Mouse (Mus musculus): ENCODE results near the gene Kdm4b. TPM values are rescaled to one million over a fixed set of nuclear protein-coding genes. Genes with fewer than 3 reads are reported as not detected.

Kdm4b gene
- polyA plus RNA-seq, 1 experiment from 2014 or later = 63.4 TPM

- Histone ChIP-seq H3K9me3 (no peaks in the 10 kb centered on the region), H3K27me3 (no peaks in the 10 kb centered on the region), H3K4me1 (peaks cover 32% of the 10 kb centered on the region), H3K4me2 (no peak overlapping the region), H3K36me3 (replicated peaks) (peaks cover 50% of the 10 kb centered on the region), H3K27ac (peak overlapping the region; percentile 54), H3K4me3 (replicated peaks) (no peak overlapping the region), H3K9ac (no peak overlapping the region)
- 84% methylated on average over 14 of the region's 14 CpGs for WGBS
- no peak for ATAC-seq (ENCODE audit: low FRiP score)
These were observed 80.3 kb downstream of the Kdm4b start for GRCm38 (mm10) chr17:56405856-56406840.

- 0 out of 2 replicates have a peak, but pooled peaks have one; percentile 4 for ATAC-seq (ENCODE audit: low FRiP score)
- H3K27me3 ChIP-seq = no peaks in the 10 kb centered on the region
- peak overlapping the region; percentile 54 for H3K27ac ChIP-seq
- H3K4me3 ChIP-seq (replicated peaks) = no peak overlapping the region
- no peak overlapping the region for H3K4me2 ChIP-seq
- H3K4me1 ChIP-seq = peaks cover 32% of the 10 kb centered on the region
- 60% methylated on average over 4 of the region's 4 CpGs for whole genome bisulfite sequencing
- peaks cover 50% of the 10 kb centered on the region for H3K36me3 ChIP-seq (replicated peaks)
- H3K9ac ChIP-seq = no peak overlapping the region
- H3K9me3 ChIP-seq = no peaks in the 10 kb centered on the region
These were observed 81.0 kb downstream of the Kdm4b start for GRCm38 (mm10) chr17:56406878-56407277.

- no peak overlapping the region for H3K9ac ChIP-seq
- H3K4me1 ChIP-seq = peaks cover 32% of the 10 kb centered on the region
- H3K27me3 ChIP-seq = no peaks in the 10 kb centered on the region
- H3K27ac ChIP-seq = peak overlapping the region; percentile 54
- no peak overlapping the region for H3K4me3 ChIP-seq (replicated peaks)
- no peak for ATAC-seq (ENCODE audit: low FRiP score)
- 63% methylated on average over 8 of the region's 8 CpGs for WGBS
- H3K36me3 ChIP-seq (replicated peaks) = peaks cover 50% of the 10 kb centered on the region
- no peak overlapping the region for H3K4me2 ChIP-seq
- no peaks in the 10 kb centered on the region for H3K9me3 ChIP-seq
These were observed 81.5 kb downstream of the Kdm4b start for GRCm38 (mm10) chr17:56407379-56407778.

DNA sequence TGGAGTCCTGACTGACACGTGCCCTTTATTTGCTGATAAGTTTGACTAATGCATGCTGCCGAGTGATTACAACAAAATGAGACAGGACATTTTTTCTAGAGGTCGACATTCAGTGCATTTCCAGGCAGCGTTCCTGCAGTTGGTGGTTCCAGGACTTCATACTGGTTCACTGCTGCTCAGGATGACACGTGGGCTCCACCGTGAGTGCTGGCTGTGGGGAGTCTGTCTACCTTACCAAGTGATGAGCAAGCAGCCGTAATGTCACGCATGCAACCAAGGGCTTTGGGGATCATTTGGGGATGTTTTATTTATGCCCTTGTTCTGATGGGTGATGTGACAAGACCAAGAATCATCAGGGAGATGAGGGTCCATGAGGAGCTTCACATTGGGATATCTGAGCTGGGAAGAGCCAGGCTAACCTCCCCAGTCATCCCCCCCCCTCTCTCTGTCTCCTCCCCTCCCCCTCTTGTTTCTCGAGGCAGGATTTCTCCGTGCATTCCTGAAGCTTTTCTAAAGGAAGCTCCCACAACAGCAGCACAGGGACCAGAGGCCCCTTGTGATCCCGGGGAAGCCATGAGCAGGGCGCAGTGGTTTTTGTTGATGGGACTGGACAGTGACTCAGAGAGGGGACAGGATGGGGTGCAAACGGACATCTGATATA lies 83.2 kb downstream of the Kdm4b start:
- H3K4me1 ChIP-seq = peaks cover 32% of the 10 kb centered on the region
- no peaks in the 10 kb centered on the region for H3K9me3 ChIP-seq
- peak overlapping the region; percentile 73 for H3K27ac ChIP-seq
- H3K9ac ChIP-seq = no peak overlapping the region
- no peak overlapping the region for H3K4me2 ChIP-seq
- ATAC-seq (ENCODE audit: low FRiP score) = no peak
- no peaks in the 10 kb centered on the region for H3K27me3 ChIP-seq
- WGBS = 53% methylated on average over 13 of the region's 13 CpGs
- peaks cover 54% of the 10 kb centered on the region for H3K36me3 ChIP-seq (replicated peaks)
- no peak overlapping the region for H3K4me3 ChIP-seq (replicated peaks)

DNA sequence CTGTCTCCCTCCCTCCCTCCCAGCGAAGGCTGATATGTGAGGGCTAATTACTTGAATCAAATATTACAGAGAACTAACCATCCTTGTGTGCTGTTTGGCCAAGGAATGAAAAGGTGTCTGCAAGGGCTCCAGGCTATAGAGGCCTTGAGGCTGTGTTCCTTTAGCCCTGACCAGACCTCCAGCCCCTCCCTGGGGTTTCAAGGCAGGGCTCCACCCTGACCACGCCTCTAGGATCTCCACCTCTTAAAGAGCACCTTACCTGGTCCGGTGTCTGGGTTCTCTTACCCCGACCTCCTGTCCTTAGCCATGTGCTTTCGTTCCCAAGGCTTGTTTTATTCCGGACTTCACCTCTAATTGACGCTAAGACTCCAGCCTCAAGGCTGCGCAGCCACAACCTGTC lies 83.9 kb downstream of the Kdm4b start:
- Histone ChIP-seq H3K4me1 (peaks cover 32% of the 10 kb centered on the region), H3K4me2 (no peak overlapping the region), H3K4me3 (replicated peaks) (no peak overlapping the region), H3K9me3 (no peaks in the 10 kb centered on the region), H3K27ac (peak overlapping the region; percentile 73), H3K27me3 (no peaks in the 10 kb centered on the region), H3K9ac (0 out of 2 replicates have a peak overlapping the region, but pooled peaks have one; percentile 4), H3K36me3 (replicated peaks) (peaks cover 57% of the 10 kb centered on the region)
- 31% methylated on average over 8 of the region's 8 CpGs for WGBS
- ATAC-seq (ENCODE audit: low FRiP score) = 0 out of 2 replicates have a peak, but pooled peaks have one; percentile 7

- Histone ChIP-seq H3K4me1 (peaks cover 31% of the 10 kb centered on the region), H3K27ac (no peak overlapping the region), H3K36me3 (replicated peaks) (peaks cover 67% of the 10 kb centered on the region), H3K9ac (no peak overlapping the region), H3K27me3 (no peaks in the 10 kb centered on the region), H3K4me2 (no peak overlapping the region), H3K4me3 (replicated peaks) (no peak overlapping the region), H3K9me3 (no peaks in the 10 kb centered on the region)
- 96% methylated on average over 7 of the region's 7 CpGs for WGBS
- ATAC-seq (ENCODE audit: low FRiP score) = no peak
These were observed 85.6 kb downstream of the Kdm4b start for GRCm38 (mm10) chr17:56411437-56411836.

DNA sequence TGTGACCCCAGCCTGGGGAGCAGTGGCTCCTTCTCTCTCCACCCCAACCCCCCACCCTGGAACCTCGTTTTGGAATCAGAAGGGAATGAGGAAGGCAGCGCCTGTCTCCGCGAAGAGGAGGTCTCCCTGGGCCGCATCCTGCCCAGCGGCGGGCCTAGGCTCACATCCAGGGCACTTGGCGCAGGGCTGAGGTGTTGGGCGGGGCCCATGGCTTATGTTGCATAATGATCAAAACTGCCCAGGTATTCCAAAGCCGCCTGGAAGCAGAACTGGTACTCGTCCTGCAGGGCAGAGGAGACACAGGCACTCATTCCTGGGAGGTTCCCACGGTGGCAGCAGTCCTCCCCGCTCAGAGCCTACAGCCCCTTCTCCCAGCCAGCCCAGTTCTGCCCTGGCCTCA lies 87.3 kb downstream of the Kdm4b start:
- no peak overlapping the region for H3K4me3 ChIP-seq (replicated peaks)
- peaks cover 83% of the 10 kb centered on the region for H3K36me3 ChIP-seq (replicated peaks)
- peaks cover 16% of the 10 kb centered on the region for H3K4me1 ChIP-seq
- H3K9ac ChIP-seq = no peak overlapping the region
- ATAC-seq (ENCODE audit: low FRiP score) = no peak
- 86% methylated on average over 13 of the region's 13 CpGs for WGBS
- H3K27me3 ChIP-seq = no peaks in the 10 kb centered on the region
- no peaks in the 10 kb centered on the region for H3K9me3 ChIP-seq
- no peak overlapping the region for H3K4me2 ChIP-seq
- H3K27ac ChIP-seq = no peak overlapping the region

- no peak overlapping the region for H3K4me3 ChIP-seq (replicated peaks)
- no peak overlapping the region for H3K27ac ChIP-seq
- no peak overlapping the region for H3K9ac ChIP-seq
- H3K36me3 ChIP-seq (replicated peaks) = peaks cover 99% of the 10 kb centered on the region
- H3K9me3 ChIP-seq = no peaks in the 10 kb centered on the region
- no peaks in the 10 kb centered on the region for H3K27me3 ChIP-seq
- peaks cover 7% of the 10 kb centered on the region for H3K4me1 ChIP-seq
- H3K4me2 ChIP-seq = no peak overlapping the region
- ATAC-seq (ENCODE audit: low FRiP score) = no peak
- 94% methylated on average over 9 of the region's 9 CpGs for WGBS
These were observed 88.9 kb downstream of the Kdm4b start for GRCm38 (mm10) chr17:56414785-56415184.

DNA sequence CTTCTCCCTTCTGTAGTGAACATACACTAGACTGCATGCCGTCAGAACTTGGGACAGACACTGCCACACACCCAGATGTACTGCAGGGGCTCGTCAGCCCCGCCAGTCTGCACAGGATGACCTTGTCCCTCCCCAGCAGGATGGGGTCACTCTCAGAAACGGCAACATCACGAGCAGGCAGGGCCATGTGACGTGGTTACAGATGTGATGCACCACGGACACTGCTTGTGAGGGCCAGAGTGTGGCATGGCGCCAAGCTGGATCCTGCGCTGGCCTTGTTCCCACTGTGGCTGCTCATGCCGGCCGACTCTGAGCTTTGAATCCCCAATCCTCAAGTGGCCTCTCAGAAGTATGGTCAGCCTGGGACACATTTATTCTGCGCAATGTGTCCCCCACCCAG lies 92.4 kb downstream of the Kdm4b start:
- WGBS = 86% methylated on average over 12 of the region's 12 CpGs
- Histone ChIP-seq H3K9me3 (no peaks in the 10 kb centered on the region), H3K27me3 (no peaks in the 10 kb centered on the region), H3K9ac (no peak overlapping the region), H3K27ac (no peak overlapping the region), H3K4me2 (no peak overlapping the region), H3K4me1 (no peaks in the 10 kb centered on the region), H3K36me3 (replicated peaks) (peaks cover 98% of the 10 kb centered on the region), H3K4me3 (replicated peaks) (no peak overlapping the region)
- ATAC-seq (ENCODE audit: low FRiP score) = no peak

DNA sequence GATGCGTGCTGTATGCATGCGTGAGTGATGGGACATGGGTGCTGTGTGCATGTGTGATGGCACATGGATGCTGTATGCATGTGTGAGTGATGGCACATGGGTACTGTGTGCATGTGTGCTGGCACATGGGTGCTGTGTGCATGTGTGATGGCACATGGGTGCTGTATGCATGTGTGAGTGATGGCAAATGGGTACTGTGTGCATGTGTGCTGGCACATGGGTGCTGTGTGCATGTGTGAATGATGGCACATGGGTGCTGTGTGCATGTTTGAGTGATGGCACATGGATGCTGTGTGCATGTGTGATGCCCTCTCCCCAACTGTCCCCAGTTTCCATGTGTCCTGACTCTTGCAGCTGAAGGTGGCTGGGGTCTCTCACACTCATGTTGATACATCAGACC lies 94.2 kb downstream of the Kdm4b start:
- no peak overlapping the region for H3K4me3 ChIP-seq (replicated peaks)
- 0 out of 2 replicates have a peak, but pooled peaks cover 3% of the 10 kb centered on the region for H3K27me3 ChIP-seq
- H3K36me3 ChIP-seq (replicated peaks) = peaks cover 98% of the 10 kb centered on the region
- ATAC-seq (ENCODE audit: low FRiP score) = no peak
- no peak overlapping the region for H3K9ac ChIP-seq
- peaks cover 3% of the 10 kb centered on the region for H3K4me1 ChIP-seq
- no peak overlapping the region for H3K27ac ChIP-seq
- no peak overlapping the region for H3K4me2 ChIP-seq
- H3K9me3 ChIP-seq = no peaks in the 10 kb centered on the region
- WGBS = 97% methylated on average over 2 of the region's 2 CpGs

DNA sequence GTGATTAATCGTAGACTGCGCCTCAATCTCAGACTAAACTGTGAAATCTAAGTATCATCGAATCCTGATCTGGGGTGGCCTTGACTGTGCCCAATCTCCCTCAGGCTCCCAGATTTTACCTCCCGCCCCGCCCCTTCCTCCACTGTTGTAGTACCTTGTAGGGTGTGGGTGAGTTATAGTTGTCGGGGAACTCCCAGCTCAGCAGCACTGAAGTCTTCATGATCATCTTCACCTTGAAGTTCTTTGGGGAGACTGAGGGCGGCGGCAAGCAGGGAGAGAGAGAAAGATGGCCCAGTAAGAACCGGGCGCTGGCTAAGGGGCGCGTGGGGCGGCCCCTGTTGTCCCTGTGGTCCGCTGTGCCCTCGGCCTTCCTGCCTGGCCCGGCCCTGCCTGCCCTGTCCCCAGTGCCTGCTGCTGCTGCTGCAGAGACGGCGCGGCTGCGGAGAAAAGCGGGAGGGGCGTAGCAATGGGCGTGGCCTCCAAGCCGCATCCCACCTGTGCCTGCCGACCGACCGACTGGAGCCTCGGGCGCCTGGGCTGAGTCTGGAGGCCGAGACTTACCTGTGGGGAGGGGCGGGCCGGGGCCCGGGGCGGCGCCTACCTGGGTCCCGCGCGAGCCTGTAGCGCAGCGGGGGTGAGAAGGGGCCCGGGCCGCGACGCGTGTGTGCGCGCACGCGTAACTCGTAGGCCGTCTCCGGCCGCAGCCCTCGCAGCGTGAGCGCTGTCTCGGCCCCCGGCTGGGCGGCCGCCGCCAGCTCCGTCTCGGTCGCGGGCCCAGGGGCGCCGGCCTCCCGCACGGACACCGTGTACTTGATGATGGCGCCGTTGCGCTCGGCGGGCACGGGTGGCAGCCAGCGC lies 99.1 kb downstream of the Kdm4b start:
- H3K4me1 ChIP-seq = peaks cover 21% of the 10 kb centered on the region
- peak overlapping the region; percentile 41 for H3K9ac ChIP-seq
- peak overlapping the region; percentile 42 for H3K4me3 ChIP-seq (replicated peaks)
- H3K36me3 ChIP-seq (replicated peaks) = peaks cover 97% of the 10 kb centered on the region
- H3K27ac ChIP-seq = peak overlapping the region; percentile 81
- H3K27me3 ChIP-seq = peaks cover 23% of the 10 kb centered on the region
- ATAC-seq (ENCODE audit: low FRiP score) = peak; percentile 66
- H3K9me3 ChIP-seq = no peaks in the 10 kb centered on the region
- 12% methylated on average over 74 of the region's 77 CpGs for WGBS
- H3K4me2 ChIP-seq = peak overlapping the region; percentile 66

DNA sequence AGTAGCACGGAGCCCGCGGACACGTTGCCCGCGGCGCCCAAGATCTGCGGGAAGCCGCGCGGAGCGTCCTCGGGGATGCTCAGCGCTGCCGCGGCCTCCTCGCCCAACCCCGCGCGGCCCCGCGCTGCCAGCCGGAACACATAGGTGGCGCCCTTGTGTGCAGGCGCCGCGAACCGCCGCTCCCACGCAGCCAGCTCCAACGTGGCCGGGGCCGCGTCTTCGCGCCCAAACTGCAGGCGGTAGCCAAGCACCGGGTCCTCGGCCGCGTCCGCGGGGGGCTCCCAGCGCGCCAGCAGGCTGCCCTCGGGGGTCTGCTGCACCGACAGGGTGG lies 99.7 kb downstream of the Kdm4b start:
- Histone ChIP-seq H3K36me3 (replicated peaks) (peaks cover 93% of the 10 kb centered on the region), H3K9ac (peak overlapping the region; percentile 41), H3K4me2 (peak overlapping the region; percentile 66), H3K9me3 (no peaks in the 10 kb centered on the region), H3K4me3 (replicated peaks) (peak overlapping the region; percentile 42), H3K27me3 (peaks cover 23% of the 10 kb centered on the region), H3K4me1 (peaks cover 21% of the 10 kb centered on the region), H3K27ac (peak overlapping the region; percentile 81)
- ATAC-seq (ENCODE audit: low FRiP score) = peak; percentile 77
- WGBS = under 1% methylated on average over 39 of the region's 47 CpGs
